Mouse (Mus musculus) urinary bladder, postnatal 25 days (tissue): ENCODE data around the gene Hmx3.
A peak's percentile ranks its signal among the peaks of the same experiment; 100 is the strongest.

ENCODE experiments used
- DNase-seq: peaks from one replicate; pipeline ENCODE4 v3.0.0; 2022; ENCODE audit warnings: low spot score

Gene Hmx3

DNA sequence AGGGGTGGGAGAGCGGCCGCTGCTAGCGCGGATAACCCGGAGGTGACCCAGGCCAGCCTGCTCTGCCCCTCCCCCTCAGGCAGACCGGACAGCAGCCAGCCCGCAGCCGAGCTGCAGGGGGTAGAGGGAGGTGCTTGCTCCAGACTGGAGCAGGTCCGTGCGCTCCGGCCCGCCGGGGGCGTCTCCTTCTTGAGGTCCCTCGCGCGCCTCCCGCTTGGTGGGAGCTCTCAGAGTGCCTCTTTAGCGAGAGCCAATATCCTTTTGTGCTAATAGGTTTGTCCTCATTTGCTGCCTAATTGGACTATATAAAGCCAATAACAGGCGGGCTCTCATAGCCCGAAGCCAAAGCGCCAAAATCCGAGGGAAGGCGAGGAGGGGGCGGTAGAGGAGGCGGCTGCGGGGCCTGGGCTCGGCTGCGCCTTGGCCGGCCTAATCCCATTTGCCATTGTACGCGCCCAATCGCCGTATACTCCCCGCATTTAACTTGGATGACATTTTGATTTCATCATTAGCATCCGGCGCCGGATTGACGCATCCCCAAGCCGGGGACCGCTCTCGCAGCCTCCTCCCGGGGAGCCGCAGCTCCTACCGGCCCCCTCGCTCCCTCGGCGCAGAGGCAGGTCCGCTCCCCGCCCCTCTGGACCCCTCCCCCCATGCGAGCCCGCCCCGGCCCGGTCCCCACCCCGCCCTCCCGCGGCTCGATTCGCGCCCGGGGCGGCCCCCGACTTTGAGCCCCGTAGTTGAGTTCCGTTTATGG, at the start of gene Hmx3:
Gene Hmx3 (plus strand): TSS at position 753 of the 757 bp plus-strand sequence.
- DNase-seq, result no peak

DNA sequence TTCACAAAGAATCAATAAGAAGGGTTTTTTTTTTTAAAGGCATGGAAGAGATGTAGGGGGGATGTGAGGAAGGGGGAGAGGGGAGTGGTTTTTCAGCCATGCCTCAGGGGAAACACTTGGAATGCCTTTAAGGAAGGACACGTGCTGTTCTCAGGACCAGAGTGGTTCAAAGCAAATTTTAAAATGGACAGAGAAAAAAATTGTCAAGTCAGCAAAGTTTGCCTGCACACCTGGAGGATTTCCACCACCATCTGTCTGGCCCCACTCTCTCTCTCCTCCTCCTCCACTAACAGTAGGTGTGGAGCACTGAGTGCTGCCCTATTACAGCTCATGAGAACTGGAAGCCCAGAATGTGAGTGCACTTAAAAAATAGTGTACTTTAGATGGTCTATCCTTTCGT, 38.9 kb upstream of the Hmx3 start:
- no peak for DNase-seq

GRCm38 (mm10) chr7:131539979-131540378, 2.7 kb upstream of the Hmx3 start:
- DNase-seq, result peak; percentile 84

- DNase-seq, result no peak
Observed at GRCm38 (mm10) chr7:131541184-131542114, 1.2 kb upstream of the Hmx3 start.

- no peak for DNase-seq
Observed at GRCm38 (mm10) chr7:131542872-131543622, 380 bp downstream of the Hmx3 start.

- peak; percentile 8 for DNase-seq
Observed at GRCm38 (mm10) chr7:131543623-131544481, 1.2 kb downstream of the Hmx3 start.

GRCm38 (mm10) chr7:131544871-131545270, 2.2 kb downstream of the Hmx3 start:
- no peak for DNase-seq

DNA sequence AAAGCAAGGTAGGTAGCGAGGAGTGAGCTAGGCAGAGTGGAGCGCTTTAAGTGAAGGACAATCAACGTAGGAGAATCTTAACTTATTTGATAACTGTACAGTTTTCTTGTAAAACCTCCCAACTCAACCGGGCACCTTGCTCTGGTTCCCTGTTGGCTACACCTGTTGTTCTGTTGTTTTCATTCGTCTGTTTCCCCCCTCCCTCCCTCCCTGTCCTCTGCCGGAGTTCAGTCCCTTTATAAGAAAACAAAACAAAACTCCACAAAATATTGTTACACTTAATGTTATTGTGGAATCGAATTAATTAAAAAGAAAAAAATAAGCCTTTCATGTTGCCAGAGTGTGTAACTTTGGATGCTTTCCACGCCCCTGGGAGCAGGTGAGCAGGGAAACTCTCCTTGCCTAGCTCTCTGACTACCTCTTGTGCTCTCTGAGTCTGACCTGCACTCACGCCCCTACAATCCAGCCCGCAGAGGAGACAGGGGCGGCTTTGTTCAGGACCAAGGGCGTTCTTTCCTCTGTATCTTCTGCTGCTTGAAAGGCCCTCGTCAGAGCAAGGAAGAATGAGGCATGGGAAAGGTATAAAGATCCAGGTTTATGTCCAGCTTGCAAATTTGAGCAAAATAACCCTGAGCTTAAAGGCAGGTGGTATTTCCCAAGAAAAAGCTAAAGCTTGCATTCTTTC, 3.2 kb downstream of the Hmx3 start:
- no peak for DNase-seq

GRCm38 (mm10) chr7:131546423-131546822, 3.8 kb downstream of the Hmx3 start:
- DNase-seq, result no peak

DNA sequence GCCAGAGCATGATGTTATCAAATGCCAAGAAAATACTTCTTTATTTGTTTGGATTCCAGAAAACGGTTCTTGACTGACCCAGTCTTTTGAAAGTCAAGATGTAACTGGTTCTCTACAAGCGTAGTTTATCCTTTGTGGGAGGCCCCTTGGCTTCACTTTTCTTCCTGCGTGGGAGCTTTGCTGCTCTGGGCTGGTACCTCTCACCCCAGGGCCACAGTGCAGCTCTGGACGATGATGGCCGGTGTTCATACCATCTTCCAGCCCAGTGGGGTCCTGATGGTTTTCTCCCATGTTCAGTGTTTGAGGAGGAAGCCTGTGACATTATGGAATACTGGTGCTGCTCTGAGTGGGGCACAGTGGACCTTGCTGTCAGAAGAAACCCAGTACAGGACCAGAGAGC, 4.8 kb downstream of the Hmx3 start:
- no peak for DNase-seq

DNA sequence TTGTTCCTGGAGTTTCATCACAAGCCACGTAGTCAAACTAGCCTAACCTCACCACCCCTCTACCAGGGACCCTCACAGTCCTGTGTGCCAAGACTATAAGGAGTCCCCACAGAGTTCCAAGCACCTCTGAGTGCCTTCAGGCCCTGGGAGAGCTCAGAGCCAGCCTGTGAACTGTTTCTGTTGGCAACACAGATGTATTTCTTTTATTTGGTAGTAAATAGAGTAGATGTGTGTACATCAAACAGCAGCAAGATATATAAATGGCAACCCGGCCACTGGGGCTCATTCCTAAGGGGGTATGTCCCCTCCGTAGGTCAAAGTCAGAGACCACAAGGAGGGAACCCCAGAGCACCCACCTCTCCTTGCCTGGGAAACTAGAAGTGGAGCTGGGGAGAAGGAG, 5.8 kb downstream of the Hmx3 start, which contains the start of gene Hmx2:
Gene Hmx2 (plus strand): TSS at position 301 of the 400 bp plus-strand sequence.
- DNase-seq, result no peak

GRCm38 (mm10) chr7:131551471-131551870, 8.8 kb downstream of the Hmx3 start:
- DNase-seq, result no peak

GRCm38 (mm10) chr7:131551931-131552741, 9.5 kb downstream of the Hmx3 start:
- no peak for DNase-seq

- no peak for DNase-seq
Observed at GRCm38 (mm10) chr7:131552781-131553180, 10.1 kb downstream of the Hmx3 start.

- peak; percentile 16 for DNase-seq
Observed at GRCm38 (mm10) chr7:131553771-131554175, 11.1 kb downstream of the Hmx3 start.

GRCm38 (mm10) chr7:131554341-131555180, 11.9 kb downstream of the Hmx3 start:
- no peak for DNase-seq

GRCm38 (mm10) chr7:131555301-131556081, 12.8 kb downstream of the Hmx3 start:
- peak; percentile 25 for DNase-seq

DNA sequence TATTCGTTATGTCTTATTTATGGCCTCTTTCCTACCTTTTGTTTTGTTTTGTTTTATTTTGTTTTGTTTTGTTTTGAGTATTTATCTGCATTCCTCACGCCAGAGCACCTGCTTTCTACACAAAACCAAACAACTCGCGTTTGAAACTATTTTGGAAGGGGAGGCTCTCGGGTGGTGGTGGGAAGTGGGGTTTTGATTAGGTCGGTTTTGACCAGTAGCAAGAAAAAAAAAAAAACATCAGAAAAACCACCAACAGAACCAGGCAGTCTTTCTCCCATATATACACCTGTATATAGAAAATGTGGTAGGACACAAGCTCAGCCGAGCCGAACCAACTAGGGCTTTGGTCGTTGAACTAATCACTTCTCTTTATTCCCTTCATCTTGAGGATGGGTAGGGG, 13.4 kb downstream of the Hmx3 start:
- DNase-seq, result no peak
